Mouse (Mus musculus) stomach, embryonic 16.5 days (tissue): ENCODE measurements around the gene Rangrf. TPM values are rescaled to one million over a fixed set of nuclear protein-coding genes. Genes with fewer than 3 reads are reported as not detected.
"Not testable (repeated sequence)": the region's sequence is repeated elsewhere in the genome, so short reads cannot be mapped to it uniquely, and the experiment has no call there.

ENCODE experiments used
- ATAC-seq: fragments of 200-750 bp; cut with Nextera tagmentation; 2 replicates; pipeline ENCODE4 v1.8.0; 2017; ENCODE audit warnings: moderate number of reproducible peaks, moderate TSS enrichment; ENCODE audit not compliant: insufficient read depth, low FRiP score
- H3K27ac ChIP-seq: fragments of 300-500 bp; sonication (generic); 2 replicates; pipeline ENCODE4 v1.5.1; 2014; ENCODE audit warnings: low read length
- H3K27me3 ChIP-seq: fragments of 300-500 bp; sonication (generic); 2 replicates; pipeline ENCODE4 v1.6.1; 2014; ENCODE audit warnings: low read length, control low read depth, mixed read lengths; ENCODE audit not compliant: control insufficient read depth, insufficient read depth
- H3K36me3 ChIP-seq: fragments of 300-500 bp; sonication (generic); 2 replicates; pipeline ENCODE4 v1.6.1; 2014; ENCODE audit warnings: low read length; ENCODE audit not compliant: control insufficient read depth, insufficient read depth
- H3K4me1 ChIP-seq: fragments of 300-500 bp; sonication (generic); 2 replicates; pipeline ENCODE4 v1.6.1; 2014; ENCODE audit warnings: low read length, control low read depth, mixed read lengths; ENCODE audit not compliant: control insufficient read depth, insufficient read depth
- H3K4me2 ChIP-seq: fragments of 300-500 bp; sonication (generic); 2 replicates; pipeline ENCODE4 v1.6.1; 2014; ENCODE audit warnings: low read depth, low read length, mixed read lengths
- H3K4me3 ChIP-seq: fragments of 300-500 bp; sonication (generic); replicated peaks from 2 replicates; pipeline ENCODE4 v1.5.1; 2014; ENCODE audit warnings: mild to moderate bottlenecking, low read length
- H3K9ac ChIP-seq: fragments of 300-500 bp; sonication (generic); 2 replicates; pipeline ENCODE4 v1.6.1; 2014; ENCODE audit warnings: low read length
- H3K9me3 ChIP-seq: fragments of 300-500 bp; sonication (generic); replicated peaks from 2 replicates; pipeline ENCODE4 v1.6.1; 2016; ENCODE audit warnings: low read length, control low read depth; ENCODE audit not compliant: control insufficient read depth
- WGBS: fragments of 180-500 bp; shearing (Covaris S2); extraction: QIAGEN DNeasy Blood & Tissue Kit; methylation state at CpG from one replicate; pipeline ENCODE4 v1.1.7; 2014; 5-methylcytosine and 5-hydroxymethylcytosine counted together
- polyA plus RNA-seq: library from polyadenylated mRNA; unstranded; fragments of >200 nt; fragmentation: Nextera tagmentation; extraction: Ambion mirVana; gene quantifications from 2 replicates; pipeline ENCODE4 v1.2.1, GENCODE M21; 2015

Rangrf gene
- polyA plus RNA-seq, 1 experiment from 2014 or later = 57.6 TPM

- peak within 1 kb of the TSS; percentile 60 for H3K4me3 ChIP-seq
- ATAC-seq = peak; percentile 94
Measured at GRCm38 (mm10) chr11:68967337-68968282, 7.4 kb downstream of the Rangrf start, which contains the start of gene Slc25a35. TSS of gene Slc25a35 (plus strand) at chr11:68968131.

GRCm38 (mm10) chr11:68966554-68966953, 8.4 kb downstream of the Rangrf start:
- no peaks in the 10 kb centered on the region for H3K9me3 ChIP-seq
- peak overlapping the region; percentile 90; the same call in 1 of the 2 replicates for H3K4me2 ChIP-seq
- H3K36me3 ChIP-seq = no peaks in the 10 kb centered on the region
- ATAC-seq = no peak
- WGBS = 33% methylated on average over 1 of the region's 1 CpGs
- peaks cover 6% of the 10 kb centered on the region for H3K4me1 ChIP-seq
- no peaks in the 10 kb centered on the region for H3K27me3 ChIP-seq
- no peak overlapping the region for H3K4me3 ChIP-seq
- H3K27ac ChIP-seq = no peak overlapping the region
- no peak overlapping the region for H3K9ac ChIP-seq

More at GRCm38 (mm10) chr11:68967337-68968282, 7.4 kb downstream of the Rangrf start, which contains the start of gene Slc25a35:
- H3K4me2 ChIP-seq = peak within 1 kb of the TSS; percentile 90
- under 1% methylated on average over 50 of the region's 50 CpGs for WGBS
- H3K36me3 ChIP-seq = no peaks in the 10 kb centered on the region
- peak within 1 kb of the TSS; percentile 62 for H3K9ac ChIP-seq
- H3K9me3 ChIP-seq = no peaks in the 10 kb centered on the region
- peak within 1 kb of the TSS; percentile 66 for H3K27ac ChIP-seq
- H3K4me1 ChIP-seq = peaks cover 7% of the 10 kb centered on the region
- H3K27me3 ChIP-seq = no peaks in the 10 kb centered on the region

DNA sequence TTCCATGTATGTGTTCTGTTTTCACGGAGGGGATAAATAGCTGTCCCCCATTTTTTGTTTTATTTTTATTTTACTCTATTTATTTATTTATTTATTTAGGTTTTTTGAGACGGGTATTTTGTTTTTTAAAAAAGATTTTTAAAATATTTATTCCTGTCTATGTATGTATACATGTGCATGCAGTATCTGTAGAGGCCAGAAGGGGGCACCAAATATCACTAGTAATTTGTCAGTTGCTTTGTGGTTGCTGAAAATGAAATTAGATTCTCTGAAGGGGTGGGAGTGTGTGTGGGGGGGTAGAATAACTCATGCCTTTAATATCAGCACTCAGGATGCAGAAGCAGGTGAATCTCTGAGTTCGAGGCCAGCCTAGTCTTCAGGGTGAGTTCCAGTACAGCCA, 9.1 kb downstream of the Rangrf start:
- H3K4me3 ChIP-seq = no peak overlapping the region
- H3K9me3 ChIP-seq = no peaks in the 10 kb centered on the region
- no peak overlapping the region for H3K27ac ChIP-seq
- 37% methylated on average over 3 of the region's 3 CpGs for WGBS
- H3K4me1 ChIP-seq = peaks cover 6% of the 10 kb centered on the region
- no peak for ATAC-seq
- H3K4me2 ChIP-seq = no peak overlapping the region
- H3K36me3 ChIP-seq = no peaks in the 10 kb centered on the region
- no peak overlapping the region for H3K9ac ChIP-seq
- H3K27me3 ChIP-seq = no peaks in the 10 kb centered on the region

- no peak overlapping the region for H3K4me3 ChIP-seq
Measured at GRCm38 (mm10) chr11:68965050-68965449, 9.9 kb downstream of the Rangrf start.

GRCm38 (mm10) chr11:68963405-68963804, 11.6 kb downstream of the Rangrf start:
- no peaks in the 10 kb centered on the region for H3K27me3 ChIP-seq
- H3K9me3 ChIP-seq = no peaks in the 10 kb centered on the region
- H3K27ac ChIP-seq = no peak overlapping the region
- no peak overlapping the region for H3K9ac ChIP-seq
- no peaks in the 10 kb centered on the region for H3K36me3 ChIP-seq
- H3K4me3 ChIP-seq = no peak overlapping the region
- WGBS = 78% methylated on average over 2 of the region's 2 CpGs
- no peak for ATAC-seq
- peaks cover 6% of the 10 kb centered on the region for H3K4me1 ChIP-seq
- no peak overlapping the region for H3K4me2 ChIP-seq

More at GRCm38 (mm10) chr11:68965050-68965449, 9.9 kb downstream of the Rangrf start:
- H3K4me1 ChIP-seq = peaks cover 6% of the 10 kb centered on the region
- no peaks in the 10 kb centered on the region for H3K36me3 ChIP-seq
- H3K9me3 ChIP-seq = no peaks in the 10 kb centered on the region
- H3K9ac ChIP-seq = no peak overlapping the region
- ATAC-seq = no peak
- no peak overlapping the region for H3K27ac ChIP-seq
- H3K27me3 ChIP-seq = no peaks in the 10 kb centered on the region
- H3K4me2 ChIP-seq = no peak overlapping the region

DNA sequence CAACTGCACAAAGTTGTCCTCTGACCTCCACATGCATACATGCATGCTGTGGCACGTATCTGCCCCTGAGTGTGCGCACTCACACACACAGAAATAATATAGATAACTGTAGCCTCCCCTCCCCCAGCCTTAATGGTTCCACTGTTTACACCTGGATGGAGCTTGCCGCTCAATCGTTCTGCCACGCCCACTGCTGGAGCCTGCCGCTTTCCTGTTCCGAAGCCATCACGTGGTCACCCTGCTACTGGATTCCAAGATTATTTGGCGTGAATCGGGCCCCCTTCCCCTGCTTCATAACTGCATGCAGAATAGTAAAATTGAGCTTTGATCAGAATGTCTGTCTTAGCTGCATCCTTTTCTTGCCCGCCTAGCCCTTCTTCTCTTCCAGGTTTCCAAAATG, 12.8 kb downstream of the Rangrf start:
- H3K4me1 ChIP-seq, H3K36me3 ChIP-seq, H3K27me3 ChIP-seq, H3K4me3 ChIP-seq, H3K9ac ChIP-seq, H3K4me2 ChIP-seq, H3K27ac ChIP-seq, ATAC-seq, H3K9me3 ChIP-seq: not testable (repeated sequence)
- 13% methylated on average over 11 of the region's 11 CpGs for WGBS

DNA sequence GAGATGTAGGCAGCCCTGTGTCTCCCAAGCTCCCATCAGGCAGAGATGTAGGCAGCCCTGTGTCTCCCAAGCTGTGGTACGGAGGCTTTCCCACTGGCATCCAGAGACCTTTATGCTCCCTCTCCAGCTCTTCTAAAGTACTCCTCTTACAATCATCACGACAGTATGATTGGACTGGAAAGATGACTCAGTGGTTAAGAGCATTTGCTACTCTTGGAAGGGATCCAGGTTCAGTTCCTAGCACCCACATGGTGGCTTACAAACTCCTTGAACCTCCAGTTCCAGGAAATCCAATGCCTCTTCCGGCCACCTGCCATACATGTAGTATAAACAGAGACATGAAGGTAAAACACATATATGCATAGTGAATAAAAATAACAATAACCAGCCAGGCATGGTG, 13.4 kb downstream of the Rangrf start:
- no peaks in the 10 kb centered on the region for H3K4me1 ChIP-seq
- H3K4me3 ChIP-seq = no peak overlapping the region
- no peaks in the 10 kb centered on the region for H3K27me3 ChIP-seq
- 62% methylated on average over 3 of the region's 3 CpGs for WGBS
- no peaks in the 10 kb centered on the region for H3K36me3 ChIP-seq
- no peaks in the 10 kb centered on the region for H3K9me3 ChIP-seq
- ATAC-seq = no peak
- H3K27ac ChIP-seq = no peak overlapping the region
- H3K9ac ChIP-seq = no peak overlapping the region
- no peak overlapping the region for H3K4me2 ChIP-seq

DNA sequence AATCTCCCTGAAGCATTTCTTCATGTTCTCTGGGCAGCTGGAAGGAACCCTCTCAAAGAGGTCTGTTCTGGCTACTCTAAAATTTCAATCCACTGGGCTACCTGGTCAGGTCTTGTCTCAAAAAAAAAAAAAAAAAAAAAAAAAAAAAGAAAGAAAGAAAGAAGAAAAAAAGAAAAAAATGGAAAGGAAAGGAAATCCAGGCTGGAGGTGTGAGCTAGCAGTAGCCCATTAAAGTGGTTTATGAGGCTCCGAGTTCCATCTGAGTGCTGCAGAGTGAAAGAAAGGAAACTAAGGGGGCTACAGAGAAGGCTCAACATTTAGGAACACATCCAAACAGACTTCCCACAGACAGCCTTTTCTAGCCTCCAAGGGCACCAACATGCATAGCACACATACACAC, 17.0 kb downstream of the Rangrf start:
- WGBS = 85% methylated on average over 1 of the region's 1 CpGs
- Histone ChIP-seq H3K27ac (no peak overlapping the region), H3K9ac (no peak overlapping the region), H3K4me1 (0 out of 2 replicates have a peak, but pooled peaks cover 4% of the 10 kb centered on the region), H3K4me3 (no peak overlapping the region), H3K4me2 (no peak overlapping the region), H3K9me3 (no peaks in the 10 kb centered on the region), H3K27me3 (peaks cover 13% of the 10 kb centered on the region; the same call in 1 of the 2 replicates), H3K36me3 (no peaks in the 10 kb centered on the region)
- ATAC-seq = no peak

GRCm38 (mm10) chr11:68957308-68957707, 17.7 kb downstream of the Rangrf start, which contains the start of gene Arhgef15:
TSS of gene Arhgef15 (minus strand) at chr11:68957480.
- ATAC-seq = no peak
- Histone ChIP-seq H3K4me2 (peak within 1 kb of the TSS; percentile 7; the same call in 1 of the 2 replicates), H3K27me3 (peaks cover 13% of the 10 kb centered on the region; the same call in 1 of the 2 replicates), H3K9me3 (no peaks in the 10 kb centered on the region), H3K9ac (peak within 1 kb of the TSS; percentile 32), H3K4me3 (peak within 1 kb of the TSS; percentile 21), H3K36me3 (no peaks in the 10 kb centered on the region), H3K4me1 (0 out of 2 replicates have a peak, but pooled peaks cover 4% of the 10 kb centered on the region), H3K27ac (peak within 1 kb of the TSS; percentile 34; the same call in 1 of the 2 replicates)
- WGBS = 48% methylated on average over 8 of the region's 8 CpGs
